Mouse (Mus musculus): Measurements from ENCODE around the gene Tiam1.
A peak's percentile ranks its signal among the peaks of the same experiment; 100 is the strongest.

Tiam1 gene

GRCm38 (mm10) chr16:90044004-90044754 is 99.4 kb downstream of the Tiam1 start:
- DNase-seq, result no peak

- DNase-seq, result no peak
These were observed 100.7 kb downstream of the Tiam1 start for GRCm38 (mm10) chr16:90042874-90043273.

GRCm38 (mm10) chr16:90042386-90042785 is 101.2 kb downstream of the Tiam1 start:
- DNase-seq, result no peak

GRCm38 (mm10) chr16:90040771-90041364 is 102.7 kb downstream of the Tiam1 start:
- DNase-seq, result no peak

GRCm38 (mm10) chr16:90035595-90036110 is 107.9 kb downstream of the Tiam1 start:
- no peak for DNase-seq

- no peak for DNase-seq
These were observed 113.2 kb downstream of the Tiam1 start for GRCm38 (mm10) chr16:90030355-90030754.

- DNase-seq, result no peak
These were observed 115.7 kb downstream of the Tiam1 start for GRCm38 (mm10) chr16:90027886-90028285.

GRCm38 (mm10) chr16:90025526-90026172 is 117.9 kb downstream of the Tiam1 start:
- no peak for DNase-seq

- no peak for DNase-seq
These were observed 119.9 kb downstream of the Tiam1 start for GRCm38 (mm10) chr16:90023665-90024010.

- DNase-seq, result no peak
These were observed 120.5 kb downstream of the Tiam1 start for GRCm38 (mm10) chr16:90022932-90023664.

GRCm38 (mm10) chr16:90016046-90016445 is 127.5 kb downstream of the Tiam1 start:
- DNase-seq, result no peak

GRCm38 (mm10) chr16:90014596-90014995 is 129.0 kb downstream of the Tiam1 start:
- no peak for DNase-seq

GRCm38 (mm10) chr16:90011521-90012181 is 131.9 kb downstream of the Tiam1 start:
- DNase-seq, result no peak

GRCm38 (mm10) chr16:90008504-90008903 is 135.1 kb downstream of the Tiam1 start:
- DNase-seq, result no peak

GRCm38 (mm10) chr16:90007391-90007977 is 136.1 kb downstream of the Tiam1 start:
- DNase-seq, result no peak

GRCm38 (mm10) chr16:90003556-90003955 is 140.0 kb downstream of the Tiam1 start:
- no peak for DNase-seq

- no peak for DNase-seq
These were observed 148.4 kb downstream of the Tiam1 start for GRCm38 (mm10) chr16:89995155-89995554.

GRCm38 (mm10) chr16:89993991-89994825 is 149.4 kb downstream of the Tiam1 start:
- no peak for DNase-seq

- no peak for DNase-seq
These were observed 150.1 kb downstream of the Tiam1 start for GRCm38 (mm10) chr16:89993506-89993905.

GRCm38 (mm10) chr16:89991701-89992152 is 151.8 kb downstream of the Tiam1 start:
- peak; percentile 11 for DNase-seq

- no peak for DNase-seq
These were observed 153.1 kb downstream of the Tiam1 start for GRCm38 (mm10) chr16:89990288-89990955.

All from kidney, adult 18-20 months (tissue).